Mouse (Mus musculus) ES-Bruce4 (cell line): ENCODE measurements around the gene Nol4l.

Source experiments
- CTCF ChIP-seq: IDR thresholded peaks from one replicate; pipeline ENCODE4 v1.8.1; 2011; ENCODE audit warnings: low read depth, low read length
- EP300 ChIP-seq: IDR thresholded peaks from 2 replicates; pipeline ENCODE4 v1.6.1; 2011; ENCODE audit warnings: low read depth, low read length; ENCODE audit not compliant: insufficient read depth
- POLR2A ChIP-seq: IDR thresholded peaks from one replicate; pipeline ENCODE4 v1.8.1; 2011; ENCODE audit warnings: low read length; ENCODE audit not compliant: insufficient read depth

DNA sequence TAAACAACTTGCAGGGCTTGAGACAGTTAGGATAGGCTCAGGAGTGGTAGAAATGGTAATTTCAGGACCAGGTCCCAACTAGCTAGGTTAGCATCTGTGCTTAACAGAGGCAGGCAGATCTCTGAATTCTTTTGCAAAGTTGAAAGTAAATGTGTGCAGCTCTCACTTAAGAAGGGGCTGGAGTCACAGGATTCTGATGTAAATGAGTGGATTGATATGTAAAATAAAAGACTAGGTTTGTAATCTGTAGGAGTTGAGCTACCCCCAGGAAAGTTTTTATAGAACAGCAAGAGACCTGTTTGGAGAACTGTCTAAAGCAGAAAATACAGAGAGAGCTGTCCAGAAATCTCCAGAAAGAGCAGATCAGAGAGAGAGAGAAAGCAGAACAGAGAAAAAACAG, 158.9 kb downstream of the Nol4l start:
- TF ChIP-seq POLR2A (no peak), CTCF (no peak), EP300 (no peak)
